Mouse (Mus musculus): ENCODE measurements at regions not wholly inside any gene's neighbourhood (a gene's known extent, or its start where the extent isn't known, plus 50 kb on each side); places are given as distances from the start of the nearest gene placed in this dataset.
A peak's percentile ranks its signal among the peaks of the same experiment; 100 is the strongest.
"Not testable (repeated sequence)": the region's sequence is repeated elsewhere in the genome, so short reads cannot be mapped to it uniquely, and the experiment has no call there.

DNA sequence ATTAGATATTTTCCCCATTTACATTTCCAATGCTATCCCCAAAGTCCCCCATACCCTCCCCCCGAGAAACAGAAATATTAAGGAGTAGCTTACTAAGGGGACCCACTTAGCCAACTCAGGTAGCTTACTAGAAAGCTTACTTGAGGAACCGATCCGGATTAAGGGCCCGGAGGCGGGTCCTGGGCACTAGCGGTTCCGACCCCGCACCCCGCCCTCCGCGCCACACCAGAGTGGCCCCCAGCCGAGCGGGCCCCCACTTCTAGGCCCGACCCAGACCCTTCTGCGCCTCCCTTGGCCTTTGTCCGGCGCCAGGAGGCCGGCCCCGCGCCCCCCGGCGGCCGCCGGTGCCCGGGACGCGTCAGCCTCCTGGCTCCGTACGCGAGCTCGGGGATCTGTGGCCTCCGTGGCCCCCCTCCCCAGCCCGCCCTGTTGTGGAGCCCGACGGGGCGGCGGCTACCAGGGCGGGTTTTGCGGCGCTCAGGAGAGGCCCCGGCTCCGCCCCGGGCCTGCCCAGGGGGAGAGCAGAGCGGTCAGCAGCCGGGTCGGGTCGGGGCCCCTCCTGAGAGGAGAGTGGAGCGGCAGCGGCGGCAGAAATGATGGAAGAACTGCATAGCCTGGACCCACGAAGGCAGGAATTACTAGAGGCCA is 106.5 kb downstream of the Zfp600 start:
- peak; percentile 1 to 16 for DNase-seq (ENCODE audit: low spot score in 2 of 2)

DNA sequence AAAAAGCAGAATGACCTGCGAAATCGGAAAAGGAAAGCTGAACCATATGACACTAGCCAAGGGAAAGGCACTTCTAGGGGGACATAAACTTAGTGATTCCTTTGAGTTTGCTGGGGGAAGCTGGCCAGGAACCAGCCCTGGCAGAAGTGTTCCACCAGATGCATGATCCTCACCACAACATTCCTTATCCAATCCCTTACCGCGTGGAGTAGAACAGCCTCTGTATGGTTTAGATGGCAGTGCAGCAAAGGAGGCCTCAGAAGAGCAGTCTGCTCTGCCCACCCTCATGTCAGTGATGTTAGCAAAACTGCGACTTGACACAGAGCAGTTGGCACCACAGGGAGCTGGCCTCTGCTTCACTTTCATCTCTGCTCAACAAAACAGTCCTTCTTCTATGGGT is 107.2 kb downstream of the Zfp600 start:
- not testable (repeated sequence) for DNase-seq (ENCODE audit: low spot score in 2 of 2)

DNA sequence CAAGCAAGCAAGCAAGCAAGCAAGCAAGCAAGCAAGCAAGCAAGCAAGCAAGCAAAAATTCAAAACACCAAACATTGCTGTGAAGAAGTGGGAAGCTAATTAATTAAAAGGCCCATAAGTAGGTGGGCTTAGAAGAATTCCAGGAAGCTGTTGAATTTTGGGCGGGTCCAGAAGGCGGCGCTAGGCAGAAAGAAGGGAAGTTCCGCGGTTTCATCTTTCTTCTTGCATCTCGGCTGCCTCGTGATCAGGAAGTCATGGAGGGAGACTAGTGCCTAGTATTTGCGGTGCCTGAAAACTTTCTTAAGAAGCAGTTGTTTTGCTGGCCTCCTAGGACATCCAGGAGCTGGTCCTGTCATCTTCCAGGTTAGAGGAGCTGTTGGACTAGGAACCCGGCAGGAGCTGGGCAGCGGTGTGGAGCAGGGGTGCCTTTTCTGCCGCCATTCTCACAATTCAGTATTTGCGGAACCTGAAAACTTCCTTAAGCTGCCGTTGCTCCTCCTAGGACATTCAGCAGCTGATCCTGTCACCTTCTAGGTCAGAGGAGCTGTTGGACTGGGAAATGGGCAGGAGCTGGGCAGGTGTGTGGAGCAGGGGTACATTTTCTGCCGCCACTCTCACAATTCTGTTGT is 113.6 kb downstream of the Zfp600 start:
- DNase-seq (ENCODE audit: low spot score in 2 of 2) = not testable (repeated sequence)

All from adrenal gland, adult 18-20 months (tissue).